Mouse (Mus musculus): ENCODE measurements around the gene Tm9sf2. TPM values are rescaled to one million over a fixed set of nuclear protein-coding genes. Genes with fewer than 3 reads are reported as not detected.
A peak's percentile ranks its signal among the peaks of the same experiment; 100 is the strongest.

Tm9sf2 gene
- polyA plus RNA-seq, 1 experiment from 2014 or later: 125 TPM

DNA sequence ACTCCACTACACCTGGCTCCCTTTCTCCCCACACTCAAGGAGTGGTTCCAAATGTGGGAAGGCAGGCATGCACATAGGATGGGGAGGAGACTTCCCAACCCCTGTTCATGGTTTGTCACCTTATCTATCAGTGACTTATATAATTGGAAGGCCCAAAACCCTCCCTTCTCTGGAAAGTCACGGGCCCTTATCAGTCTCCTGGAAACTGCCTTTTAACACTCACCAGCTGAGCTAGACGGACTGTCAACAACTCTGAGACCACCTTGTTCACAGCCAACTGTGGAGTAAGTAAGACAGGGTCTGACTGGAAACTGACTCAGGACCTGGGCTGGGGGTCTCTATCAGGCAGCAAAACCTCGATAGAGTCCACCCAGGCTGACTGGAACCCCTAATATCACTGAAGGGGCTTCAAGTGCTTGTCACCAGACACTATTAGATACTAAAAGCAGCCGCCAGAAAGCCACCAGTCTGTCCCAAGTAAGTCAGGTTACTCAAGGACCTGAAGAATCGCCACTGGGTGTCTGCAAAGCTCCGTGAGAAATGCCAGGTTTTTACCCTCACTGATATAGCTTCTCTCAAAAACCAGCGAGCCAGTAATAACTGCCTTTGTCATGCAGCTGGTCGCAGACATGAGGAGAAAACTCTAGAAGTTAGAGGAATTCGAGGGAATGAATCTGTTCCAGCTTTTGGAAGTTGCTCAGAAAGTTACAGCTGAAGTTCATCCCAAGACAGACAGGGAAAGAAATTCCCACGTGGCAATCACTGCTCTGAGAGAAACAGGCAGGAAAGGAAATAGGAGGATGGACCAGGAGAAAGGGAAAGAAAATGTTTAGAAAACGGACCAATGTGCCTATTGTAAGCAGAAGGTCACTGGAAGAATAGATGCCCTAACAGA is 37.8 kb upstream of the Tm9sf2 start:
- no peaks in the 10 kb centered on the region for H3K27me3 ChIP-seq (ENCODE audit: control insufficient read depth, insufficient read depth, low read length)
- H3K9me3 ChIP-seq (ENCODE audit: control insufficient read depth, low read length): no peaks in the 10 kb centered on the region
- H3K36me3 ChIP-seq (ENCODE audit: control insufficient read depth, insufficient read depth, low read length): no peaks in the 10 kb centered on the region
- no peak overlapping the region for H3K4me3 ChIP-seq (ENCODE audit: low read depth, low read length)
- H3K4me1 ChIP-seq (replicated peaks; ENCODE audit: control insufficient read depth, insufficient read depth, low read length): no peaks in the 10 kb centered on the region
- no peak overlapping the region for H3K9ac ChIP-seq (ENCODE audit: low read length)
- 64% methylated on average over 11 of the region's 11 CpGs for WGBS
- ATAC-seq (replicated peaks; ENCODE audit: low FRiP score) (no peak), DNase-seq (ENCODE audit: low spot score) (no peak)
- H3K27ac ChIP-seq (ENCODE audit: low read depth, low read length): no peak overlapping the region
- H3K4me2 ChIP-seq (ENCODE audit: low read depth, low read length, severe bottlenecking): no peak overlapping the region

DNA sequence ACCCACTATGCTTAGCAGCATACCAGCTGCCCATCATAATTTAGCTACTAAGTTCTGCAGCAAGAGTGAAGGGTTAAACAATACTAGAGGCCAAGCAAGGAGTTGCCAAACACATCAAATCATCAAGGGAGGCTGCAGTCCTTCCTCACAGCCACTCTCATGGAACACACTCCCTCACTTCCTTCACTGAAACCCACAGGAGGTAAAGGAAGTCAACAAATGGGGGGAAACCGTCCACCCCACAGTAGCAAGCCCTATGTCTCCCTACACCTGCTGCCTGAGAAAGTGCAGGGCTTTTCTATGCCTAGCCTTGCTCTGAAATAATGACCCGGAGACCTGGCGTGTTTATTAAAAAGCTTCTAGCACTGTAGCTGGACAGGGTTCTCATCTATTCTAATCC is 36.9 kb upstream of the Tm9sf2 start:
- Histone ChIP-seq H3K4me2 (ENCODE audit: low read depth, low read length, severe bottlenecking) (no peak overlapping the region), H3K9me3 (ENCODE audit: control insufficient read depth, low read length) (no peaks in the 10 kb centered on the region), H3K36me3 (ENCODE audit: control insufficient read depth, insufficient read depth, low read length) (no peaks in the 10 kb centered on the region), H3K27ac (ENCODE audit: low read depth, low read length) (no peak overlapping the region), H3K4me1 (replicated peaks; ENCODE audit: control insufficient read depth, insufficient read depth, low read length) (no peaks in the 10 kb centered on the region), H3K4me3 (ENCODE audit: low read depth, low read length) (no peak overlapping the region), H3K9ac (ENCODE audit: low read length) (no peak overlapping the region), H3K27me3 (ENCODE audit: control insufficient read depth, insufficient read depth, low read length) (no peaks in the 10 kb centered on the region)
- DNase-seq (ENCODE audit: low spot score) (no peak), ATAC-seq (replicated peaks; ENCODE audit: low FRiP score) (no peak)
- WGBS: 85% methylated on average over 3 of the region's 3 CpGs

DNA sequence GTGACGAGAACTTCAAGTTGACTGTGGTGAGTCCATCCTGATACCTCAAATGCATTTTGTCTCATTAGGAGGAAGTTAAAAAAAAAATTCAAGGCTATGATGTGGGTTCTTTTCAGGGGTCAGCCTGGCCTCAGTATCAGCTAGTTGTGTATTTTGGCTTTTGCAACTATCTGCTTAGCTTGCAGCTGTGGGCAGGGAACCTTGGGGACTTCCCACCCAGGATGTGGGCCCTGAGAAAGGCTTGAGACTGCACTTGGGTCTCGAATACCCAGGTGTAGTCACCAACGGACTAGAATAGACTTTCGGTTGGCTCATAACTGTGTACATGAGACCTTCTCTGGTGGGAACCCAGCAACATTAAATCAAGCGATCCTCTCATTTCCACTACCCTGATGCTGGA is 33.4 kb upstream of the Tm9sf2 start:
- Histone ChIP-seq H3K27ac (ENCODE audit: low read depth, low read length) (no peak overlapping the region), H3K36me3 (ENCODE audit: control insufficient read depth, insufficient read depth, low read length) (no peaks in the 10 kb centered on the region), H3K4me1 (replicated peaks; ENCODE audit: control insufficient read depth, insufficient read depth, low read length) (no peaks in the 10 kb centered on the region), H3K4me2 (ENCODE audit: low read depth, low read length, severe bottlenecking) (no peak overlapping the region), H3K9ac (ENCODE audit: low read length) (no peak overlapping the region), H3K4me3 (ENCODE audit: low read depth, low read length) (no peak overlapping the region), H3K27me3 (ENCODE audit: control insufficient read depth, insufficient read depth, low read length) (no peaks in the 10 kb centered on the region), H3K9me3 (ENCODE audit: control insufficient read depth, low read length) (no peaks in the 10 kb centered on the region)
- 91% methylated on average over 5 of the region's 5 CpGs for WGBS
- DNase-seq (ENCODE audit: low spot score) (no peak), ATAC-seq (replicated peaks; ENCODE audit: low FRiP score) (no peak)

DNA sequence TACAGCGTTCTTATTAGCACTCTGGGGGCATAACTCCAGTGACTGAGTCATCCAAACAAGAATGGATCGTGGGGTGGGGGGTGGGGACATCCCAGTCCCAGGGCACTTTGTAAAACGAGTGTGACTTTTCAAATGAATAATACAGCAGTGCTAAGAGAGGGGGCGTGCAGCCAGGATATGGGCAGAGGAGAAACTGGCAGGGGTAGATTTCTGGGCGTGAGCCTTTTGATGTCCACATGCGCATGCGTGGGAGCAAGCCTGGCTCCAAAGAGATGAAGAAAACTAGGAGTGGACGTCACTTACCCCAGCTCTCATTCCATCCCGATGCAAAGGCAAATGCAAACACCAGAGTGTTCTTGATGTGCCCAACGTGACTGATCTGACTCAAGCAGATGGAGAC is 32.5 kb upstream of the Tm9sf2 start:
- no peak overlapping the region for H3K9ac ChIP-seq (ENCODE audit: low read length)
- H3K36me3 ChIP-seq (ENCODE audit: control insufficient read depth, insufficient read depth, low read length): no peaks in the 10 kb centered on the region
- ATAC-seq (replicated peaks; ENCODE audit: low FRiP score): no peak
- H3K4me3 ChIP-seq (ENCODE audit: low read depth, low read length): no peak overlapping the region
- no peak for DNase-seq (ENCODE audit: low spot score)
- H3K4me1 ChIP-seq (replicated peaks; ENCODE audit: control insufficient read depth, insufficient read depth, low read length): no peaks in the 10 kb centered on the region
- no peak overlapping the region for H3K4me2 ChIP-seq (ENCODE audit: low read depth, low read length, severe bottlenecking)
- H3K27me3 ChIP-seq (ENCODE audit: control insufficient read depth, insufficient read depth, low read length): no peaks in the 10 kb centered on the region
- H3K27ac ChIP-seq (ENCODE audit: low read depth, low read length): no peak overlapping the region
- WGBS: 82% methylated on average over 10 of the region's 10 CpGs
- H3K9me3 ChIP-seq (ENCODE audit: control insufficient read depth, low read length): no peaks in the 10 kb centered on the region

DNA sequence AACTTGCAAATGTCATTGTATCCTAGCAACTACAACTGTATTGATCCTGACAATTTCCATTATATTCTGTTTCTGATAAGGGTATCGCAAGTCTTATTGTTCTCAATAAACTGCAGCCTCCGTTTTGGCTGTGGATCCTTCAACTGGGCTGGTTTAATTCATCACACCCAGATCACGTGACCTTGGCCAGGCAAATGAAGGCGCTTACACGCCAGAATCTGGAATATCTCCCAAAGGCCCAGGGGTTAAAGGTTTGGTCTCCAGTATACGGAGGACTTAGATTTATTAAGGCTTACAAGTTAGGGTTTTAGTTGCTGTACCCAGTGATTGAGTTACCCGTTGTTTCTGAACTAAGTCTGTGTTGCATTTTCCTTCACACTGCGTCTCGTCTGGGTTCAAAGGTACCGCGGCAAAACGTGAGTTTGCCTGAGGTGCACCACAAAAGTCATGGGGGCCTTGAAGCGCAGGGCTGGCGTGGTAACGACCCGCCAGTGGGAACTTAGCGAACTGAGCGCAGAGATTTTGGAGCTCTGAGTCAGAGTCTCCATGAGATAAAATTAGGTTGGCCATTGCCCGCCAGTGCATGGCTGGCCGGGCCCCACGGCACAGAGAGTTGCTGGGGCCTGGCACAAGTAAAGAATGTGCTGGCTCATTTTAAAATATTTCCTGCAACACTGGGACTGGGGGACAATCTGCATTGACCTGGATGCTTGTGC is 31.2 kb upstream of the Tm9sf2 start:
- WGBS: 90% methylated on average over 21 of the region's 21 CpGs
- Histone ChIP-seq H3K27ac (ENCODE audit: low read depth, low read length) (no peak overlapping the region), H3K9ac (ENCODE audit: low read length) (no peak overlapping the region), H3K4me3 (ENCODE audit: low read depth, low read length) (no peak overlapping the region), H3K4me1 (replicated peaks; ENCODE audit: control insufficient read depth, insufficient read depth, low read length) (no peaks in the 10 kb centered on the region), H3K36me3 (ENCODE audit: control insufficient read depth, insufficient read depth, low read length) (no peaks in the 10 kb centered on the region), H3K9me3 (ENCODE audit: control insufficient read depth, low read length) (no peaks in the 10 kb centered on the region), H3K27me3 (ENCODE audit: control insufficient read depth, insufficient read depth, low read length) (no peaks in the 10 kb centered on the region), H3K4me2 (ENCODE audit: low read depth, low read length, severe bottlenecking) (no peak overlapping the region)
- no peak for DNase-seq (ENCODE audit: low spot score)
- ATAC-seq (replicated peaks; ENCODE audit: low FRiP score): no peak

DNA sequence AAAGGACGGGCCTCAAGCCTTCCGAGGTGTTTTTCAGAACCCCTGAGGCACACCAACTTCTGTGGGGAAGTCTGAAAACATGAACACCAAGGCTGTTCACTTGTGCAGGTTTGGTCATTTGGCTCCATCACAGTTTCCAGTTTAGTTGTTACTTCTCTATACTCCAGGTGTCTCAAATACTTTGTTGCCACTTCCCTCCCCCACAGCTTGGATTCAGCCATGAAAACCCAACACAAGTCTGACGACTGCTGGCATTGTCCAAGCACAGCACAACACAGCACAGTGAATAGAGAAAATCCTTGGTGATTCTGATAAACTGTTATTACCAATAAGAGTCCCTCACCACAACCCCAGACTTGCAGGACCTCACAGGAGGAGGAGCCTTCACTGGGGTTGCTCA is 29.8 kb upstream of the Tm9sf2 start:
- no peaks in the 10 kb centered on the region for H3K27me3 ChIP-seq (ENCODE audit: control insufficient read depth, insufficient read depth, low read length)
- WGBS: 80% methylated on average over 3 of the region's 3 CpGs
- ATAC-seq (replicated peaks; ENCODE audit: low FRiP score) (no peak), DNase-seq (ENCODE audit: low spot score) (no peak)
- no peak overlapping the region for H3K27ac ChIP-seq (ENCODE audit: low read depth, low read length)
- H3K4me3 ChIP-seq (ENCODE audit: low read depth, low read length): no peak overlapping the region
- no peak overlapping the region for H3K4me2 ChIP-seq (ENCODE audit: low read depth, low read length, severe bottlenecking)
- no peaks in the 10 kb centered on the region for H3K4me1 ChIP-seq (replicated peaks; ENCODE audit: control insufficient read depth, insufficient read depth, low read length)
- no peaks in the 10 kb centered on the region for H3K36me3 ChIP-seq (ENCODE audit: control insufficient read depth, insufficient read depth, low read length)
- no peaks in the 10 kb centered on the region for H3K9me3 ChIP-seq (ENCODE audit: control insufficient read depth, low read length)
- no peak overlapping the region for H3K9ac ChIP-seq (ENCODE audit: low read length)

DNA sequence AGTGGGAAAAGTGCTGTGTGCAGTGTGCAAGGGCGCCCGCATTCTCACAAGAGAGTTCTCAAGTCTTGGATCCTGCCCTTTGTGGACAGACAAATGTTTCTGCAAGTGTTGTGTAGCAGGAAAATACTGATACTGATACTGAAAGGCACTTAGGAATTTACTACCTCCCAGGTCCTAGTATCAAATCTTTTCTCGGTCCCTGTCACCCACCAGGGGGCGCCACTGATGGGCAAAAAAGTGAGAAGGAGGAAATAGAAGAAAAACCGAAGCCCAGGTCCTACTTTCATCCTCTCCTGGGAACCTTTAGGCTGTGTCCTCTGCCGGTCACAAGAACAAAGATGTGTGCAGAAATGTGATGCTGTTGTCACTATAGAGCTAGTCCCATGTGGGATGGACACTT is 27.4 kb upstream of the Tm9sf2 start:
- no peak overlapping the region for H3K9ac ChIP-seq (ENCODE audit: low read length)
- H3K4me1 ChIP-seq (replicated peaks; ENCODE audit: control insufficient read depth, insufficient read depth, low read length): no peaks in the 10 kb centered on the region
- no peak overlapping the region for H3K4me3 ChIP-seq (ENCODE audit: low read depth, low read length)
- ATAC-seq (replicated peaks; ENCODE audit: low FRiP score): no peak
- WGBS: 47% methylated on average over 6 of the region's 6 CpGs
- H3K9me3 ChIP-seq (ENCODE audit: control insufficient read depth, low read length): no peaks in the 10 kb centered on the region
- no peak overlapping the region for H3K27ac ChIP-seq (ENCODE audit: low read depth, low read length)
- H3K4me2 ChIP-seq (ENCODE audit: low read depth, low read length, severe bottlenecking): no peak overlapping the region
- H3K27me3 ChIP-seq (ENCODE audit: control insufficient read depth, insufficient read depth, low read length): no peaks in the 10 kb centered on the region
- peak; percentile 72 for DNase-seq (ENCODE audit: low spot score)
- H3K36me3 ChIP-seq (ENCODE audit: control insufficient read depth, insufficient read depth, low read length): no peaks in the 10 kb centered on the region

DNA sequence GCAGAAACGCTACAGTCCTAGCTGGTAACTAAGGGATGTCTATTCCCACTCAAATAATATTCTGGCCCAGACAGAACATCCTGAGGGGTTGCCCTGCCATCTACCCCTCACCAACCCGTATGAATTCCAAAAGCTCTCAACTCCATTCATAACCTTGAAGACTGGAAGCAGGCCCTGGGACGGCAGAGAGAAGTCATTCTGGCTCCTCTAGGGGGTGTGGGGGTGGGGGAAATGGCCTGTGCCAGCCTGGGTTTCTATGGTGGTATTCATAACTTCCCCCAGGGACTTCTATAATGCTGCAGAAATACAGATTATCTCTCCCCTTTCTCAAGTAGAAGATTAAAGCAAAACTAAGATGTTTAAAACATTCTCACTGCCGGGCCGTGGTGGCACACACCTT is 26.9 kb upstream of the Tm9sf2 start:
- no peak overlapping the region for H3K4me2 ChIP-seq (ENCODE audit: low read depth, low read length, severe bottlenecking)
- ATAC-seq (replicated peaks; ENCODE audit: low FRiP score) (no peak), DNase-seq (ENCODE audit: low spot score) (no peak)
- H3K27me3 ChIP-seq (ENCODE audit: control insufficient read depth, insufficient read depth, low read length): no peaks in the 10 kb centered on the region
- H3K4me3 ChIP-seq (ENCODE audit: low read depth, low read length): no peak overlapping the region
- no peak overlapping the region for H3K9ac ChIP-seq (ENCODE audit: low read length)
- no peaks in the 10 kb centered on the region for H3K4me1 ChIP-seq (replicated peaks; ENCODE audit: control insufficient read depth, insufficient read depth, low read length)
- H3K9me3 ChIP-seq (ENCODE audit: control insufficient read depth, low read length): no peaks in the 10 kb centered on the region
- no peak overlapping the region for H3K27ac ChIP-seq (ENCODE audit: low read depth, low read length)
- H3K36me3 ChIP-seq (ENCODE audit: control insufficient read depth, insufficient read depth, low read length): no peaks in the 10 kb centered on the region
- WGBS: 82% methylated on average over 5 of the region's 5 CpGs

All from forebrain, embryonic 11.5 days (tissue).